Mouse (Mus musculus) lung, adult 2 months (tissue): ENCODE data around the gene Thumpd3. TPM values are rescaled to one million over a fixed set of nuclear protein-coding genes. Genes with fewer than 3 reads are reported as not detected.

ENCODE experiments used
- DNase-seq: peaks from one replicate; pipeline ENCODE4 v3.0.0; 2022
- H3K4me1 ChIP-seq: fragments of 200-500 bp; 2 replicates; pipeline ENCODE4 v1.6.1; 2011; ENCODE audit warnings: low read length; ENCODE audit not compliant: control insufficient read depth, insufficient read depth
- H3K4me3 ChIP-seq: fragments of 200-500 bp; replicated peaks from 2 replicates; pipeline ENCODE3; 2011; ENCODE audit warnings: low read depth, mild to moderate bottlenecking, control low read depth, low read length; ENCODE audit errors: extremely low read depth
- CTCF ChIP-seq: fragments of 200-500 bp; IDR thresholded peaks from 2 replicates; pipeline ENCODE4 v1.5.1; 2011; ENCODE audit warnings: mild to moderate bottlenecking, low read length, control low read depth; ENCODE audit not compliant: insufficient read depth
- POLR2A ChIP-seq: fragments of 200-500 bp; IDR thresholded peaks from 2 replicates; pipeline ENCODE4 v1.6.1; 2011; ENCODE audit warnings: low read depth, mild to moderate bottlenecking, control low read depth, low read length, borderline replicate concordance; ENCODE audit errors: extremely low read depth
- WGBS: fragments of 180-500 bp; shearing (Covaris S2); methylation state at CpG from one replicate; pipeline ENCODE4 v1.1.7; 2018; 5-methylcytosine and 5-hydroxymethylcytosine counted together
- polyA plus RNA-seq: library from polyadenylated mRNA; depleted of rRNA; stranded (reverse); fragments of >200 nt; gene quantifications from 2 replicates; pipeline ENCODE4 v1.2.3, GENCODE M21; 2012

Gene Thumpd3
- polyA plus RNA-seq, 1 experiment, result 5.8 TPM

GRCm38 (mm10) chr6:113034466-113034865, 11.6 kb upstream of the Thumpd3 start:
- Histone ChIP-seq H3K4me1 (peaks cover 2% of the 10 kb centered on the region), H3K4me3 (no peak overlapping the region)
- 82% methylated on average over 6 of the region's 6 CpGs for WGBS
- TF ChIP-seq POLR2A (no peak), CTCF (no peak)
- DNase-seq, result no peak

GRCm38 (mm10) chr6:113036463-113037175, 9.4 kb upstream of the Thumpd3 start:
- no peak for DNase-seq

GRCm38 (mm10) chr6:113037946-113038734, 7.9 kb upstream of the Thumpd3 start:
- Histone ChIP-seq H3K4me1 (peaks cover 2% of the 10 kb centered on the region; the same call in 1 of the 2 replicates), H3K4me3 (peak overlapping the region; percentile 25)
- DNase-seq, result peak; percentile 67
- TF ChIP-seq CTCF, result peak; percentile 97
- TF ChIP-seq POLR2A, result no peak
- 5% methylated on average over 19 of the region's 19 CpGs for WGBS

More at GRCm38 (mm10) chr6:113036463-113037175, 9.4 kb upstream of the Thumpd3 start:
- Histone ChIP-seq H3K4me3 (no peak overlapping the region), H3K4me1 (peaks cover 2% of the 10 kb centered on the region; the same call in 1 of the 2 replicates)
- TF ChIP-seq POLR2A, result no peak
- no peak for TF ChIP-seq CTCF
- WGBS, result 65% methylated on average over 4 of the region's 4 CpGs

GRCm38 (mm10) chr6:113038735-113039058, 7.3 kb upstream of the Thumpd3 start:
- Histone ChIP-seq H3K4me1 (peaks cover 2% of the 10 kb centered on the region; the same call in 1 of the 2 replicates), H3K4me3 (no peak overlapping the region)
- no peak for DNase-seq
- 53% methylated on average over 5 of the region's 5 CpGs for WGBS
- TF ChIP-seq POLR2A (no peak), CTCF (no peak)

- DNase-seq, result no peak
- no peak for TF ChIP-seq POLR2A
- no peak for TF ChIP-seq CTCF
- 70% methylated on average over 2 of the region's 2 CpGs for WGBS
Measured at GRCm38 (mm10) chr6:113040319-113040718, 5.7 kb upstream of the Thumpd3 start.

GRCm38 (mm10) chr6:113041215-113041990, 4.6 kb upstream of the Thumpd3 start:
- DNase-seq, result no peak
- TF ChIP-seq POLR2A (no peak), CTCF (no peak)
- Histone ChIP-seq H3K4me1 (peaks cover 5% of the 10 kb centered on the region; the same call in 1 of the 2 replicates), H3K4me3 (no peak overlapping the region)
- 76% methylated on average over 11 of the region's 11 CpGs for WGBS

More at GRCm38 (mm10) chr6:113040319-113040718, 5.7 kb upstream of the Thumpd3 start:
- H3K4me3 ChIP-seq, result no peak overlapping the region
- H3K4me1 ChIP-seq, result peaks cover 5% of the 10 kb centered on the region; the same call in 1 of the 2 replicates

GRCm38 (mm10) chr6:113045575-113045974, 450 bp upstream of the Thumpd3 start:
- no peak for TF ChIP-seq POLR2A
- TF ChIP-seq CTCF, result no peak
- Histone ChIP-seq H3K4me1 (peaks cover 6% of the 10 kb centered on the region; the same call in 1 of the 2 replicates), H3K4me3 (peak overlapping the region; percentile 93)
- under 1% methylated on average over 11 of the region's 11 CpGs for WGBS
- DNase-seq, result no peak

GRCm38 (mm10) chr6:113047016-113047746, 1.2 kb downstream of the Thumpd3 start:
- TF ChIP-seq POLR2A (no peak), CTCF (no peak)
- WGBS, result 40% methylated on average over 15 of the region's 15 CpGs
- DNase-seq, result no peak
- no peak overlapping the region for H3K4me3 ChIP-seq
- peaks cover 6% of the 10 kb centered on the region; the same call in 1 of the 2 replicates for H3K4me1 ChIP-seq
